Mouse (Mus musculus) midbrain, embryonic 10.5 days (tissue): ENCODE results near the gene Dedd2. TPM values are rescaled to one million over a fixed set of nuclear protein-coding genes. Genes with fewer than 3 reads are reported as not detected.
A peak's percentile ranks its signal among the peaks of the same experiment; 100 is the strongest.
"Not testable (repeated sequence)": the region's sequence is repeated elsewhere in the genome, so short reads cannot be mapped to it uniquely, and the experiment has no call there.

Source experiments
- DNase-seq: peaks from one replicate; pipeline ENCODE4 v3.0.0-alpha.2; 2017; ENCODE audit warnings: low spot score
- H3K27ac ChIP-seq: fragments of 300-500 bp; sonication (generic); replicated peaks from 2 replicates; pipeline ENCODE4 v1.5.1; 2016; ENCODE audit warnings: mild to moderate bottlenecking
- H3K27me3 ChIP-seq: fragments of 300-500 bp; sonication (generic); 2 replicates; pipeline ENCODE4 v1.6.1; 2016; ENCODE audit warnings: low read depth, mild to moderate bottlenecking; ENCODE audit not compliant: poor library complexity, severe bottlenecking
- H3K36me3 ChIP-seq: fragments of 300-500 bp; sonication (generic); 2 replicates; pipeline ENCODE4 v1.6.1; 2016; ENCODE audit warnings: mild to moderate bottlenecking, moderate library complexity
- H3K4me1 ChIP-seq: fragments of 300-500 bp; sonication (generic); 2 replicates; pipeline ENCODE4 v1.6.1; 2016
- H3K4me3 ChIP-seq: fragments of 300-500 bp; sonication (generic); 2 replicates; pipeline ENCODE4 v1.5.1; 2016; ENCODE audit warnings: mild to moderate bottlenecking, moderate library complexity
- H3K9me3 ChIP-seq: fragments of 300-500 bp; sonication (generic); replicated peaks from 2 replicates; pipeline ENCODE4 v1.6.1; 2016; ENCODE audit warnings: mild to moderate bottlenecking
- WGBS: fragments of 180-500 bp; shearing (Covaris S2); methylation state at CpG from one replicate; pipeline ENCODE4 v1.1.7; 2016; 5-methylcytosine and 5-hydroxymethylcytosine counted together
- polyA plus RNA-seq: library from polyadenylated mRNA; unstranded; fragments of >200 nt; fragmentation: Nextera tagmentation; extraction: Ambion mirVana; gene quantifications from 2 replicates; pipeline ENCODE4 v1.2.1, GENCODE M21; 2016

Dedd2 gene
- polyA plus RNA-seq: 8.4 TPM in 2 replicates

DNA sequence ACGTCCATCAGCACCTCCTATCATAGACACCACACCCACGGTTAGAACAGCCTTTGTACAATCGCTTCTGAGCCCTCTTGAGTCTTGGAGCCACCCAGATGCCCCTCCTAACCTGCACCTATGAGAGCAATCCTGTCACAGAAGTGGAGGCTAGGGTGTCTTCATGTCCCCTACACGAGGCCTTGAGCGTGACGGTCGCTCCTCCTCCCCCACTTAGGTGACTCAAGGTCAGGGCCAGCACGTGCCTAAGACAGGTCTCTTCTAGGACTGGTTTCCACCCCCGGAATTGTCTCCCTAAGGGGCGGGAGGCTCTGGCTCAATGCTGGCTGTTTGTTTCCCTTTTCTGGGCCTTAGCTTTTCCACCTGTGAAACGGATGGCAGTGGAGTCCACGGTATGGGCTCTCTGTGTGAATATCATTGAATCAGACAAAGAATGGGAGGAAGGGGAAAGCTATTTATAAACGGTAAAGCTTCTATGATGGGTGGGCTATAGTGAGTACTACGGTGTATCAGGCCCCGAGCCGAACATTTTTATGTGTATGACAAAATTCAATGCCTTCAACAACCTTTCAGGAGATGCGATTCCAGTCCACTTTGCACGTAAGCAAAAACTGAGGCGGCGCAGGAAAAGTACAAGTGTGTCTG is at the start of gene Dedd2:
Gene Dedd2 (minus strand): TSS at position 159 of the 645 bp plus-strand sequence.
- peaks cover 25% of the 10 kb centered on the region for H3K36me3 ChIP-seq
- 11% methylated on average over 20 of the region's 20 CpGs for WGBS
- peak within 1 kb of the TSS; percentile 90 for H3K27ac ChIP-seq
- peaks cover 55% of the 10 kb centered on the region for H3K4me1 ChIP-seq
- H3K9me3 ChIP-seq: no peaks in the 10 kb centered on the region
- no peaks in the 10 kb centered on the region for H3K27me3 ChIP-seq
- peak within 1 kb of the TSS; percentile 81 for H3K4me3 ChIP-seq
- peak; percentile 23 for DNase-seq

- no peak for DNase-seq
- H3K9me3 ChIP-seq: no peaks in the 10 kb centered on the region
- H3K4me3 ChIP-seq: peak overlapping the region; percentile 90
- H3K4me1 ChIP-seq: peaks cover 37% of the 10 kb centered on the region
- WGBS: 92% methylated on average over 8 of the region's 8 CpGs
- H3K36me3 ChIP-seq: peaks cover 32% of the 10 kb centered on the region
- H3K27me3 ChIP-seq: peaks cover 4% of the 10 kb centered on the region; the same call in 1 of the 2 replicates
- H3K27ac ChIP-seq: peak overlapping the region; percentile 39; the same call in 1 of the 2 replicates
Observed at GRCm38 (mm10) chr7:25269545-25270271, 49.3 kb upstream of the Dedd2 start.

DNA sequence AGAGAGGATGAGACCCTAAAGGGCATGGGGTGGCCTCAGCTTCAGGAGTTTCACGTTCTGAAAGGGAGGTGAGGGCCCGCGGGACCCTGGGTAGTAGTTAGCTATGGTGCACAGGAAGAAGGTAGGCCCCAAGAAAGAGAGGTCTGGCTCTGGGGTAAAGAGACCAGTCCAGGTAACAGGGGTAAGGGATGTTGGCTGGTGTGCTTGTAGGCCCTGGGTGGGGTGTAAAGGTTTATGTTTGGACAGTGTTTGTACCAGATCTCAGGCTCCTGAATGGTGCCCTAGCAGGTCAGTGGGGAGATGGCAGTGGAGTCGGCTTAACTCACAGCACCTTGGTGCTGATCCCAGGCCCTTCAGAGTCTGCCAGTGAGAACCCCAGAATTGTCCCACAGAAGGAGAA is 48.6 kb upstream of the Dedd2 start:
- WGBS: 40% methylated on average over 4 of the region's 4 CpGs
- Histone ChIP-seq H3K9me3 (no peaks in the 10 kb centered on the region), H3K4me1 (peaks cover 40% of the 10 kb centered on the region), H3K27ac (peak overlapping the region; percentile 97), H3K36me3 (peaks cover 31% of the 10 kb centered on the region), H3K4me3 (peak overlapping the region; percentile 90), H3K27me3 (peaks cover 6% of the 10 kb centered on the region; the same call in 1 of the 2 replicates)
- no peak for DNase-seq

- H3K4me1 ChIP-seq: peaks cover 44% of the 10 kb centered on the region
- DNase-seq: no peak
- H3K36me3 ChIP-seq: peaks cover 27% of the 10 kb centered on the region
- 5% methylated on average over 7 of the region's 7 CpGs for WGBS
- no peaks in the 10 kb centered on the region for H3K9me3 ChIP-seq
- H3K27ac ChIP-seq: peak overlapping the region; percentile 97
- peaks cover 6% of the 10 kb centered on the region; the same call in 1 of the 2 replicates for H3K27me3 ChIP-seq
- H3K4me3 ChIP-seq: peak overlapping the region; percentile 90
Observed at GRCm38 (mm10) chr7:25268588-25268987, 48.2 kb upstream of the Dedd2 start.

DNA sequence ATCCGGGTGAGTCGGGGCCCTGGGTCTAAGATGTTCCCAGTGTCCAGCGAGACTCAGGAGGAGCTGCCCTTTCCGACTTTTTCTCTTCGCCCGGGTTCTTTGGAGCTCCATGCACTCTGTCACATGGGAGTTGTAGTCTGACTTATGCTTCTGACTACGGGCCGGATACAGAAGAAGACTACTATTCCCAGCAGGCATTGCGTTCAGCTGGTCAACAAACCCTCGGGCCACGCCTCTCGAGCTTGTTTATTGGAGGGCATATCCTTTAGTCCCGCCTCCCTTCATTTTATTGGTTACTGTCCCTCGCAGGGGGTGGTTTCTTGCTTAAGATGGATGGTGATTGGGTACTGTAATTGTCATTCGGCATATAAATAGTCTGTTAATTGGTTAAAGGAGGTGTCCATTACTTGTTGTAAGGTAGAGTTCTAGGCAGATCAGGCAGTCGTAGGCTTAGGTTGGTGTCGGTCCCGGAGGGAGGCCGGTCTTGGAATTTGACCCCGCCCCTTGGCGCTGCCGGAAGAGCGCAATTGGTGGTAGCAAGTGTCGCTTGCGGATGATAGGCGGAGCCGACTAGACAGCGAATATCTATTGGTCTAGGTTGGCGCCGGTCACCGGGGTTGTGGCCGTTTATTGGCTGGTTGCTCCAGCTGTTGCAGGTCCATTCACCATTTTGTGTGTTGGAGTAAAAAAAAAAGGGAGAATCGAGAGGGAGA is 47.5 kb upstream of the Dedd2 start:
- under 1% methylated on average over 33 of the region's 33 CpGs for WGBS
- DNase-seq: peak; percentile 98
- no peaks in the 10 kb centered on the region for H3K9me3 ChIP-seq
- H3K27me3 ChIP-seq: peaks cover 6% of the 10 kb centered on the region; the same call in 1 of the 2 replicates
- H3K27ac ChIP-seq: peak overlapping the region; percentile 97
- peak overlapping the region; percentile 90 for H3K4me3 ChIP-seq
- H3K4me1 ChIP-seq: peaks cover 44% of the 10 kb centered on the region
- H3K36me3 ChIP-seq: peaks cover 20% of the 10 kb centered on the region

DNA sequence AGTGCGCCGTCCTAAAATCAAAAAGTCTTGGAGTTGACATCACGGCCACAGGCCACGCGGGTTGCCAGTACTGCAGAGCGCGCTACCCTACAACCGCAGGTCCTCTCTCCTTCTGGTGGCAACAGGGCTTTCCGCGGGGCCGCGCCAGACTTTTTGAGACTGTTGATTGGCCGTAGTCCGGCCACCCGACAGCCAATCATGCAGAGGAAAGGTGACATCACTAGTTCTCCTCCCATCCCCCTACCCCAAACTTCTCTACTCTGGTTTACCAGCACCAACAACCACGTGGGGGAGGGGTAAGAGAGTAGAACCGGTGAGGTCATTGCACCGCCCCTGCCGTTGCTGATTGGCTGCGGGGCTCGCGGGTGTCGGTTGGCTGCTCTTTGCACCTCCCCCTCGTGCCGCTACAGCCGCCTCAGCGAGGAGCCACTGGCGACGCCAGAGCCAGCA is 46.9 kb upstream of the Dedd2 start, which contains the start of gene Cic:
Gene Cic (plus strand): TSS at position 404 of the 450 bp plus-strand sequence.
- WGBS: under 1% methylated on average over 29 of the region's 29 CpGs
- H3K4me1 ChIP-seq: peaks cover 44% of the 10 kb centered on the region
- H3K36me3 ChIP-seq: peaks cover 14% of the 10 kb centered on the region
- no peaks in the 10 kb centered on the region for H3K9me3 ChIP-seq
- H3K4me3 ChIP-seq: peak within 1 kb of the TSS; percentile 90
- H3K27me3 ChIP-seq: peaks cover 6% of the 10 kb centered on the region; the same call in 1 of the 2 replicates
- H3K27ac ChIP-seq: peak within 1 kb of the TSS; percentile 97
- peak; percentile 99 for DNase-seq

GRCm38 (mm10) chr7:25266180-25266962 is 46.0 kb upstream of the Dedd2 start:
- no peaks in the 10 kb centered on the region for H3K9me3 ChIP-seq
- no peak for DNase-seq
- H3K4me1 ChIP-seq: peaks cover 44% of the 10 kb centered on the region
- H3K27me3 ChIP-seq: peaks cover 6% of the 10 kb centered on the region; the same call in 1 of the 2 replicates
- H3K4me3 ChIP-seq: peak overlapping the region; percentile 90; the same call in 1 of the 2 replicates
- H3K27ac ChIP-seq: peak overlapping the region; percentile 97
- peaks cover 5% of the 10 kb centered on the region for H3K36me3 ChIP-seq
- 89% methylated on average over 8 of the region's 8 CpGs for WGBS

DNA sequence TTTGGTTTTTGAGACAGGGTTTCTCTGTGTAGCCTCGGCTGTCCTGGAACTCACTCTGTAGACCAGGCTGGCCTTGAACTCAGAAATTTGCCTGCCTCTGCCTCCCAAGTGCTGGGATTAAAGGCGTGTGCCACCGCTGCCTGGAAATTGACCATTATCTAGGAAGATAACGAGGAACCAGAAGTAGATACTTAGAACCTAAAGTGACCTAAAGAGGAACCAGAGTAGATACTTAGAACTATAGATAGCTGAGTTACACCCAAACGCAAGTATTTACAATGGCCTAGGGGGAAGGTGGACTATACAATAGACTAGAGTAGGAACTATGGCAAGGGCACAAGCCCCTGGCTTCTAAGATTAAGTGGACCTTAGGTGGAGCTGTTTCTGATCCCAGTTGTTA is 45.3 kb upstream of the Dedd2 start:
- WGBS: 92% methylated on average over 5 of the region's 5 CpGs
- not testable (repeated sequence) for H3K27me3 ChIP-seq, H3K9me3 ChIP-seq, H3K4me3 ChIP-seq, DNase-seq, H3K36me3 ChIP-seq, H3K27ac ChIP-seq
- H3K4me1 ChIP-seq: peaks cover 44% of the 10 kb centered on the region

- Histone ChIP-seq H3K27ac (no peak overlapping the region; the same call in 1 of the 2 replicates), H3K4me1 (peaks cover 31% of the 10 kb centered on the region), H3K9me3 (no peaks in the 10 kb centered on the region), H3K36me3 (no peaks in the 10 kb centered on the region), H3K27me3 (peaks cover 6% of the 10 kb centered on the region; the same call in 1 of the 2 replicates), H3K4me3 (no peak overlapping the region)
- no peak for DNase-seq
- WGBS: 26% methylated on average over 17 of the region's 17 CpGs
Observed at GRCm38 (mm10) chr7:25263968-25264870, 43.8 kb upstream of the Dedd2 start.

GRCm38 (mm10) chr7:25261896-25262295 is 41.5 kb upstream of the Dedd2 start:
- DNase-seq: no peak
- H3K9me3 ChIP-seq: no peaks in the 10 kb centered on the region
- 89% methylated on average over 1 of the region's 1 CpGs for WGBS
- peaks cover 6% of the 10 kb centered on the region; the same call in 1 of the 2 replicates for H3K27me3 ChIP-seq
- H3K4me3 ChIP-seq: no peak overlapping the region
- no peaks in the 10 kb centered on the region for H3K36me3 ChIP-seq
- no peak overlapping the region for H3K27ac ChIP-seq
- H3K4me1 ChIP-seq: peaks cover 18% of the 10 kb centered on the region

DNA sequence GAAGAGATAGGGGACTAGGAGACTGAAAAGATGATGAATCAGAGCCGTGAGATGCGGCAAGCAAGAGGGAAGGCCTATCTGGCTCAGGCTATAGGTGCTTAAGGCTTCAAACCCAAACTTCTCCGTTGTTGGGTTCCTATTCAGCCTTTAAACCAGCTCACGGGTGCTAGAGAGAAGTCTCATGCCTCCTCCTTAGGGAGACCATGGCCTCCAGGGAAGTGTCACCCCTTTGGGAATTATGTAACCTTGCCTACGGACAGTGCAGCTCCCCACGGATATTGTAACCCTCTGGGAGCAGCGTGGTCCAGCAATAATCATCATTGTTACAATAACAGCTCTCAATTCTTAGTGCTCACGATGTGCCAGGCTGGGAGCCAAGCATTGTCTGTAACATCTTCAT is 31.4 kb upstream of the Dedd2 start:
- no peak for DNase-seq
- Histone ChIP-seq H3K9me3 (no peaks in the 10 kb centered on the region), H3K27me3 (no peaks in the 10 kb centered on the region), H3K4me1 (peaks cover 48% of the 10 kb centered on the region), H3K36me3 (peaks cover 5% of the 10 kb centered on the region; the same call in 1 of the 2 replicates), H3K27ac (peak overlapping the region; percentile 96), H3K4me3 (peak overlapping the region; percentile 78)
- WGBS: 15% methylated on average over 8 of the region's 8 CpGs
